ENCODE assay signal across 26 mouse cellular contexts in genomic region chr4:44310911-44311310, GRCm38 (mm10). TPM values are rescaled to one million over a fixed set of nuclear protein-coding genes. Genes with fewer than 3 reads are reported as not detected.
DNase-seq lines count a peak whose midpoint lies in the region; ATAC-seq lines count a peak whose summit lies in the region.
"Had no signal": no experiment of that assay in that cellular context is flagged by ENCODE, and none has a peak within 500 bp of the region (broad histone marks: within the 10 kb centered on the region; RNA-seq: fewer than 3 reads in every experiment).

No protein-coding gene starts in this region.

- H3K4me3 ChIP-seq in hindbrain, embryonic 11.5 days (ENCODE audit: low read depth, low read length) = no peak overlapping the region
- H3K4me3 ChIP-seq: embryonic facial prominence, embryonic 12.5 days; embryonic facial prominence, embryonic 15.5 days; hindbrain, embryonic 10.5 days had no signal

- peak; percentile 71 for ATAC-seq in frontal cortex, adult (ENCODE audit: low TSS enrichment)
- peak; percentile 10 for ATAC-seq in inflammation-experienced regulatory T-cells, adult 6 months
- ATAC-seq in hindbrain, embryonic 11.5 days (ENCODE audit: low FRiP score) = no peak
- ATAC-seq: forebrain, embryonic 16.5 days; hindbrain, postnatal 0 days; intestine, postnatal 0 days; Patski had no signal

- no peaks in the 10 kb centered on the region for H3K9me3 ChIP-seq in hindbrain, embryonic 11.5 days (ENCODE audit: control insufficient read depth, low read length)
- H3K9me3 ChIP-seq: embryonic facial prominence, embryonic 12.5 days; embryonic facial prominence, embryonic 15.5 days; G1E; hindbrain, embryonic 10.5 days had no signal

- no peak overlapping the region for H3K27ac ChIP-seq in hindbrain, embryonic 11.5 days (ENCODE audit: low read depth, low read length)
- H3K27ac ChIP-seq: embryonic facial prominence, embryonic 12.5 days; embryonic facial prominence, embryonic 15.5 days; hindbrain, embryonic 10.5 days; hindbrain, embryonic 14.5 days; hindbrain, postnatal 0 days had no signal

- no peaks in the 10 kb centered on the region for H3K27me3 ChIP-seq in hindbrain, embryonic 11.5 days (ENCODE audit: control insufficient read depth, insufficient read depth, low read length)
- H3K27me3 ChIP-seq: CH12.LX; embryonic facial prominence, embryonic 12.5 days; embryonic facial prominence, embryonic 15.5 days; Patski had no signal

- no peak overlapping the region for H3K9ac ChIP-seq in hindbrain, embryonic 11.5 days (ENCODE audit: low read depth, low read length)
- H3K9ac ChIP-seq: embryonic facial prominence, embryonic 12.5 days; embryonic facial prominence, embryonic 15.5 days; hindbrain, embryonic 14.5 days had no signal

- no peaks in the 10 kb centered on the region for H3K4me1 ChIP-seq in hindbrain, embryonic 11.5 days (replicated peaks; ENCODE audit: control insufficient read depth, insufficient read depth, low read length)
- H3K4me1 ChIP-seq: embryonic facial prominence, embryonic 12.5 days; embryonic facial prominence, embryonic 15.5 days; hindbrain, embryonic 10.5 days had no signal

- H3K4me2 ChIP-seq in hindbrain, embryonic 11.5 days (replicated peaks; ENCODE audit: low read depth, low read length) = no peak overlapping the region
- H3K4me2 ChIP-seq: embryonic facial prominence, embryonic 12.5 days; embryonic facial prominence, embryonic 15.5 days; heart, embryonic 11.5 days; hindbrain, embryonic 14.5 days had no signal

- 0 out of 2 replicates have a peak, but pooled peaks cover 3% of the 10 kb centered on the region for H3K36me3 ChIP-seq in hindbrain, embryonic 11.5 days (ENCODE audit: control insufficient read depth, insufficient read depth, low read length)

- DNase-seq in frontal cortex, postnatal 14 days (ENCODE audit: low spot score in 2 of 2) = no peak
- DNase-seq in right cerebral cortex, adult 18-20 months = peak; percentile 14
- no peak for DNase-seq in right cerebral cortex, postnatal 4 days
- no peak for DNase-seq in hindbrain, embryonic 11.5 days (ENCODE audit: low spot score)
- DNase-seq: adrenal gland, postnatal 10 days; B cell, adult 2 months; cerebellum, adult 18-20 months; cerebellum, adult 9-10 months; cerebellum, postnatal 14 days; gastrocnemius, postnatal 10 days; gastrocnemius, postnatal 36 days; heart, postnatal 36 days; kidney, adult 2 months had no signal

- WGBS in hindbrain, embryonic 11.5 days = 89% methylated on average over 4 of the region's 4 CpGs

RNA-seq across cellular contexts. Expression of gene Melk, which starts 10.2 kb away (rescaled TPM):
- polyA plus RNA-seq in inflammation-experienced regulatory T-cells, adult 6 months (2017; shearing (Covaris generic)) = 10 to 100 TPM in 1 of 3 experiments, 1 to 10 TPM in 2; 4.9 to 33.1 (median 5.2) TPM
- polyA plus RNA-seq in hindbrain, embryonic 11.5 days (2014; fragmentation: Nextera tagmentation; extraction: Ambion mirVana) = 55.7 and 62.4 TPM in 2 replicates
